Mouse (Mus musculus): Measurements from ENCODE around the gene Olfm4.

- no peak for TF ChIP-seq CTCF (IDR thresholded peaks at IDR 0.05; ENCODE audit: borderline replicate concordance, insufficient read depth, low read length)
- TF ChIP-seq POLR2A (IDR thresholded peaks at IDR 0.05; ENCODE audit: low read depth, low read length) = no peak
Measured at GRCm38 (mm10) chr14:80062896-80063295, 79.0 kb downstream of the Olfm4 start.
